Mouse (Mus musculus) heart, adult 2 months (tissue): ENCODE measurements around the gene Large1. TPM values are rescaled to one million over a fixed set of nuclear protein-coding genes. Genes with fewer than 3 reads are reported as not detected.
"Not testable (repeated sequence)": the region's sequence is repeated elsewhere in the genome, so short reads cannot be mapped to it uniquely, and the experiment has no call there.

Experiments used
- DNase-seq, 2 experiments: peaks; one replicate each; pipeline ENCODE4 v3.0.0; 2021
- H3K27ac ChIP-seq: fragments of 200-600 bp; 2 replicates; pipeline ENCODE4 v1.8.1; 2022
- H3K27me3 ChIP-seq: fragments of 200-500 bp; 2 replicates; pipeline ENCODE4 v1.6.1; 2012; ENCODE audit warnings: mild to moderate bottlenecking, low read length, inconsistent platforms, mixed read lengths; ENCODE audit not compliant: control insufficient read depth, insufficient read depth
- H3K36me3 ChIP-seq: fragments of 200-500 bp; 2 replicates; pipeline ENCODE4 v1.6.1; 2012; ENCODE audit warnings: low read length, inconsistent platforms; ENCODE audit not compliant: control insufficient read depth, insufficient read depth
- H3K4me1 ChIP-seq: fragments of 200-500 bp; 2 replicates; pipeline ENCODE4 v1.6.1; 2011; ENCODE audit warnings: low read length; ENCODE audit not compliant: control insufficient read depth, insufficient read depth
- H3K4me3 ChIP-seq: fragments of 200-600 bp; 2 replicates; pipeline ENCODE4 v1.8.1; 2022
- H3K79me2 ChIP-seq: fragments of 200-500 bp; replicated peaks from 2 replicates; pipeline ENCODE4 v1.6.1; 2012; ENCODE audit warnings: mild to moderate bottlenecking, inconsistent platforms, low read length, moderate library complexity, mixed read lengths; ENCODE audit not compliant: control insufficient read depth, insufficient read depth
- H3K9ac ChIP-seq: fragments of 200-500 bp; 2 replicates; pipeline ENCODE4 v1.6.1; 2012; ENCODE audit warnings: low read depth, mild to moderate bottlenecking, control low read depth, inconsistent platforms, low read length, mixed read lengths
- CTCF ChIP-seq: fragments of 200-600 bp; IDR thresholded peaks from 2 replicates; pipeline ENCODE4 v1.8.1; 2022; ENCODE audit warnings: antibody characterized with exemption, mild to moderate bottlenecking, moderate library complexity
- EP300 ChIP-seq: fragments of 200-500 bp; IDR thresholded peaks from 2 replicates; pipeline ENCODE4 v1.6.1; 2011; ENCODE audit warnings: low read depth, low read length, control low read depth; ENCODE audit not compliant: insufficient read depth
- POLR2A ChIP-seq: fragments of 200-500 bp; IDR thresholded peaks from 2 replicates; pipeline ENCODE4 v1.6.1; 2011; ENCODE audit warnings: mild to moderate bottlenecking, low read depth, low read length, control low read depth; ENCODE audit not compliant: insufficient read depth
- WGBS: fragments of 180-500 bp; shearing (Covaris S2); methylation state at CpG from one replicate; pipeline ENCODE4 v1.1.7; 2018; 5-methylcytosine and 5-hydroxymethylcytosine counted together
- intact Hi-C: fragments of 180-260 bp; cut with DNase I; formaldehyde crosslinking; loops from one replicate; pipeline ENCODE4 v1.15.1; 2025
- long read RNA-seq: library from polyadenylated mRNA; stranded (forward); transcript quantifications from one replicate; pipeline ENCODE4 v2.0.0, GENCODE M21; 2021
- polyA plus RNA-seq: library from polyadenylated mRNA; depleted of rRNA; stranded (reverse); fragments of >200 nt; gene quantifications from 2 replicates; pipeline ENCODE4 v1.2.3, GENCODE M21; 2012; rRNA removed
- total RNA-seq, 2 experiments: library from RNA; stranded (reverse); gene quantifications; 2 replicates each; pipeline ENCODE4 v1.2.3; 2021

Large1 gene
- 10 to 100 TPM; 36.0 to 42.0 TPM for total RNA-seq
- polyA plus RNA-seq: 20.7 and 39.1 TPM in 2 replicates
- long read RNA-seq, full-length matches to known transcripts: 4 of 23 reads
- long read RNA-seq, partial matches to known transcripts: 1 of 23 reads
- long read RNA-seq, other reads (novel, unspliced or antisense): 18 of 23 reads

DNA sequence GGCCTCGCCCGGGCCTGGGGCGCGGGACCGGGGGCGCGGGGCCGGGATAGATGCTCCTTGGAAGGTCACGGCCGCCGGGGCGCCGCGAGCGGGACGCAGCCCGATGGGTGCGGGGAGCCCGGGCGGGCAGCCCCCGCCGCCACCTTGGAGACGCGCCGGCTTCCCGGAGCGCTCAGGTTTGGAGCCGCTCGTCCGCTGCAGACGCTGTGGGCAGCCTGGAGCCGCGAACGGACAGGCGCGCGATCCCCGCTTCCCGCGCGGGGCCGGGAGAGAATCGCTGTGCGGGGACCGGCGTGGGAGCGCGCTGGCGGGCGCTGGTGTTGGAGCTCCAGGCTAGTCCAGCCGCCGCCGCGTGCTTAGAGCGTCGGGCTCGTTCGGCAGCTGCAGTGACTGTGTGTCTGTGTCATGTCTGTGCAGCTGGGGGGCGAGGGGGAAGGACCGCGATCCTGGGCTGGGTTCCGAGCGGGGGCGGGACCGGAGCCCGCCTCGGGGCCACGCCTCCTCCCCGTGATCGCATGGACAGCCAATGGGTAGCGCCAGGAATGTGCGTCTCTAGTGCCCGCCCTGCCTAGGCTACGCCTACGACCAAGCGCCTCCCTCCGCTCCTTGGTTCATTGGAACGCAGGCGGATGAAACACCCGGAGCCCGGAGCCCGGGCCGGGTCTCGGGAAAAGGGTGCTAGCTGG lies at the start of gene Large1:
Large1 (minus strand) TSS at position 433 of the 686 bp plus-strand sequence.
- intact Hi-C loops: loop anchor here (5.0 kb wide), 1 partner anchor 41 kb away; no protein-coding TSS in a partner anchor
- peak; percentile 98 to 99 for DNase-seq
- under 1% methylated on average over 83 of the region's 84 CpGs for WGBS
- Histone ChIP-seq H3K4me3 (peak within 1 kb of the TSS; percentile 99), H3K9ac (peak within 1 kb of the TSS; percentile 94), H3K27ac (peak within 1 kb of the TSS; percentile 91), H3K4me1 (peaks cover 6% of the 10 kb centered on the region), H3K27me3 (no peaks in the 10 kb centered on the region), H3K79me2 (peaks cover 1% of the 10 kb centered on the region; the same call in 1 of the 2 replicates), H3K36me3 (peaks cover 8% of the 10 kb centered on the region)
- 0 out of 2 replicates have a peak, but pooled peaks have one; percentile 44 for TF ChIP-seq EP300
- peak; percentile 76 for TF ChIP-seq POLR2A
- peak; percentile 17; the same call in 1 of the 2 replicates for TF ChIP-seq CTCF

DNA sequence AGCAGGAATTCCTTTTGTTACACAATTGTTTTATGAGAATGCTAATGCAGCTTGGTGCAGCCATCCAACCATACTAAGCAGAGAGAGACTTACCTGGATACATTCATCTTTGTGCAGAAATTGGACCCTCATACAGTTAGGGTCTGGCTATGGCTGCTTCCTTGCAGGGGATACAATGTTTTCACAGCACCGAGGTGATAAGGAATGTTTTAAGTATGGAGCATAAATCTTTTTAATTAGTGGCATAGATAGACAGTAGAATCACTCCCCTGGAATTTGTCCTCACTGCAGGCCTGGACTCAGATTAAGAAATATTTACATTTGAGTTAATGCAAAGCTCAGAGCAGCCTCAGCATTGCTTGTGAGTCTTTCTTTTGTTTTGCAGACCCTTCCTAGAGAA lies 47.0 kb upstream of the Large1 start:
- TF ChIP-seq CTCF: no peak
- TF ChIP-seq POLR2A: no peak
- no peak for TF ChIP-seq EP300
- 26% methylated on average over 1 of the region's 1 CpGs for WGBS

DNA sequence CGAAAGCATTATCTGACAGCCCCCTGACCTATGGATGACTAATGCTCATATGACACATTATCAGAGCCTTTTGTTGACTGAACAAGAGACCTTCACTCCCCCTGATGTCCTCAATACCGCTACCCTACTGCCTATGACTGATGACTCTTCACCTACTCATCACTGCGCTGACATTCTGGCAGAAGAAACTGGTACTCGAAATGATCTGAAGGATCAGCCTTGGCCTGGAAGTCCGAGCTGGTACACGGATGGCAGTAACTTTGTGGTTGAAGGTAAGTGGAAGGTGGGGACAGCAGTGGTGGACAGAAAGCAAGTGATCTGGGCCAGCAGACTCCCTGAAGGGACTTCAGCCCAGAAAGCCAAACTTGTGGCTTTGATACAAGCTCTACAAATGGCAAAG lies 19.7 kb upstream of the Large1 start:
- H3K4me3 ChIP-seq, DNase-seq, H3K36me3 ChIP-seq, H3K79me2 ChIP-seq, H3K4me1 ChIP-seq, H3K27me3 ChIP-seq, H3K9ac ChIP-seq, intact Hi-C loops, H3K27ac ChIP-seq: not testable (repeated sequence)
- 81% methylated on average over 6 of the region's 6 CpGs for WGBS

More for the DNA sequence above, 47.0 kb upstream of the Large1 start:
- intact Hi-C loops: no loop called here
- Histone ChIP-seq H3K36me3 (no peaks in the 10 kb centered on the region), H3K79me2 (no peaks in the 10 kb centered on the region), H3K27ac (no peak overlapping the region), H3K27me3 (no peaks in the 10 kb centered on the region), H3K4me1 (no peaks in the 10 kb centered on the region), H3K4me3 (no peak overlapping the region), H3K9ac (no peak overlapping the region)
- no peak for DNase-seq

DNA sequence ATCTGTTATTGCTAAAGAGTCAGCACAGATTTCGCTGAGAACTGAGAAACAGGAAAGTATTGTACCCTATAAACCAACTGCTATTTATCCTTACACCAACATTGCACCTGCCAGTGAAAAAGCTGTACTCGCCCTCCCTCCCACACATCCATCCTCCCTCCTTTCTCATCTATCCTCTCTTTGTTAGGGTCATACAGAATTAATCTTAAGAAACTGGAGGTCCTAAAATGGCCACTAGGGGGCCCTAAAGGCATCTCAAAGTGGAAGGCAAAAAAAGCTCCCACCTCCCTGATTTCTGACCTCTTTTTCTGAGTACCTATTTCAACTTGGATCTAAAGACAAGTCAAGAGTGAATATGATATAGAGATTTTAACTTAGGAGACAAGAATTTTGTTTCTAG lies 2.6 kb upstream of the Large1 start:
- Histone ChIP-seq H3K4me3 (no peak overlapping the region), H3K4me1 (peaks cover 5% of the 10 kb centered on the region), H3K36me3 (peaks cover 3% of the 10 kb centered on the region; the same call in 1 of the 2 replicates), H3K27ac (no peak overlapping the region), H3K27me3 (no peaks in the 10 kb centered on the region), H3K79me2 (no peaks in the 10 kb centered on the region), H3K9ac (no peak overlapping the region)
- intact Hi-C loops: loop anchor here (2.0 kb wide), 1 partner anchor 123 kb away; no protein-coding TSS in a partner anchor
- TF ChIP-seq CTCF: peak; percentile 92
- no peak for TF ChIP-seq EP300
- DNase-seq: peak; percentile 8 to 29
- 34% methylated on average over 2 of the region's 2 CpGs for WGBS

DNA sequence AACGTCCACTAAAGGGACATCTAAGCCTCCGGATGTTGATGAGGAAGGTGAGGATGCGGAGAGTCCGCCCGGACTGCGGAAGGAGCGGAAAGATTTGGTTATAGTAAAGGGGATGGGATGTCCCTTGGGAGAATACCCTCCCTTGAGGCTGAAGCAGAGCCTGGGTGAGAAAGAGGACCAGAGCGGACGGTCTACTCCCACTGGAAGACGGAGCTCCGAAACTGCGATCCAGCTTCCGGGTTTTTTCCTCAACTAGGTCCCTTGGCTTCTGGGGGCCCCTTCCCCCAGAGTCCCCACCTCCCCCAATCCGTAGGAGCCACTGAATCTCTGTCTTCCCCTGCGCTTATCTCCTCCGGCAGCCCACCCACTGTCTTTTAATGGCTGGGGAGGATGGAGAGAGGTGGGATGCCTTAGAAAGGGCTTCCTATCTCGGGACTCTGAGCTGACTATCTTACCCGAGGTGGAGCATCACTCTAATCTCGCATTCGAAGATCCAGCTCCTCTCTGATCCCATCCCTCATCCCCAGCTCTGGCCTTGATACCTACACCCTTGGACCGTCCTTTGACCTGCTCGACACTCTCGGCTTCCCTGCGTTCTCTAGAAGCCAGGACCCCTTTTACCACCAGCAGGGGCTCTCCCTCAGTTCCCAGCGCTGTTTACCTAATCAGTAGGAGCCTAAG lies 1.0 kb upstream of the Large1 start:
- H3K27ac ChIP-seq: peak overlapping the region; percentile 83
- H3K36me3 ChIP-seq: peaks cover 8% of the 10 kb centered on the region
- H3K9ac ChIP-seq: peak overlapping the region; percentile 64
- peaks cover 1% of the 10 kb centered on the region; the same call in 1 of the 2 replicates for H3K79me2 ChIP-seq
- no peaks in the 10 kb centered on the region for H3K27me3 ChIP-seq
- intact Hi-C loops: loop anchor here (2.0 to 5.0 kb wide), 2 partner anchors 42 to 122 kb away; no protein-coding TSS in a partner anchor
- H3K4me3 ChIP-seq: peak overlapping the region; percentile 99
- 1% methylated on average over 25 of the region's 25 CpGs for WGBS
- peak; percentile 64 to 73 for DNase-seq
- H3K4me1 ChIP-seq: peaks cover 6% of the 10 kb centered on the region
- TF ChIP-seq CTCF (0 out of 2 replicates have a peak, but pooled peaks have one; percentile 5), EP300 (no peak), POLR2A (no peak)
